Mouse (Mus musculus): ENCODE measurements around the gene Tmem86b. TPM values are rescaled to one million over a fixed set of nuclear protein-coding genes. Genes with fewer than 3 reads are reported as not detected.

The Tmem86b gene
- polyA plus RNA-seq (2017; shearing (Covaris generic)) = 12.0 TPM

DNA sequence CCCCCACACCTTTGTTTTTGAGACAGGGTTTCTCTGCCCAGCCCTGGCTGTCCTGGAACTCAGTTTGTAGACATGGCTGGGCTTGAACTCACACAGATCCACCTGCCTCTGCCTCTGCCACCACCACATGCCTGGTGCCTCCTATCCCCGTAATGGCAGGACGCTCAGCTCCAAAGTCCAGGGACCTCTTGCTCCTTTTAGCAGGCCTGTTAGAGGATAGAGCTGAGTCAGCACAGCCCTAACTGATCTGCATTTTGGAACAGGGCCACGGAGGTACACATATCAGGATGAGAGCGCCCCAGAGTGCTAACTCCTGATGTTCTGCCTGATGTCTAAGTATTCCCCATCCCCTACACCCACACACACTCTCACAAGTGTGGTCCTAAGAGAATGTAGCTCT, at the start of gene Tmem86b:
Gene Tmem86b (minus strand): TSS at position 392 of the 400 bp plus-strand sequence.

DNA sequence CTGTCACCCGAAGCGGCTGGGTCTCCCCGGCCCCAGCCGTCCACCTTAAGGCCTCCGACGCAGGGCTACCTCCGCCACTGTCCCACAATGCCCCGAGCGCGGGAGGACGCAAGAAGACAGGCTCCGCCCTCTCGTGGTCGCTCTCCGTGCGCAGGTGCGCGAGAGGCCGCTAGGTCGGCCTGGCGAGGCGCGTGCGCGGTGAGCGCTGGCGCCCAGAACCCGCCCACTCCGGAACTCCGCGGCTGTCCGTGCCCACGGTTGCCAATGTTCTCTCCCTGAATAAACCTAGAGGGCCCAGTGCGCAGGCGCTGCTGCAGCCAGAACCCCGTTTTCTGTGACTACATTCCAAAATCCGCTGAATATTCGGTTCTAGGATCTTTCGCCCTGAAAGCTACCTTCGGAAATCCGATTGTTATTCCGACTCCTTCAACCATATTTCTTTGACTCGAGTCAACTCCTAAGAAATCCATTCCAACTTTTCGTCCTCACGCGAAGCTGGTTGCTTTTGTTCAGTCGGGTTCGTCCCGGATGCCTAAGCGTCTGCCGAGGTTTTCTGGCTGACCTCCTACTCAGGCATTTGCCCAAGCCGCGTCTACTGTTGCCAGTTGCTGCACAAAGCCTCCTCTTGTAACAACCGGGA, 27.8 kb upstream of the Tmem86b start, which contains the start of gene Ppp6r1:
Gene Ppp6r1 (minus strand): TSS at position 108 of the 640 bp plus-strand sequence.

DNA sequence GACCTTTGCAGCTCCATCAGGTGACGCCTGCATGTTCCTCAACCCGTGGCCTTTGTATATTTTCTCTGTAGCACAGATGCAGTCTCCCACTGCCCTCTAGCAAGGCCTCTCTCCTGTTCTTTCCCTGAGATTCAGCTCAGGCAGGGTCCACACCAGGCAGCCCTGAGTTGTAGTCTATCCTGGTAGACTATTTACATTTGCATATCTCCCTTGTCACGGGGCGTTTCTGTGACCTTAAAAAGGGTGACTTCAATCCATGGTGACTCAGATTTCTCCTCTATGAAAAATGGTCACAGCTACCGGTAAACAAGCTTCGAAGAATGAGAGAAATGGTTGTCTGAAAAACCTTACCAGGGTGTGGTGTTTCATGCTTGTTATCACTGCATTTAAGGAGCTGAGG, 27.3 kb downstream of the Tmem86b start, which contains the start of gene Ptprh:
Gene Ptprh (minus strand): TSS at position 169 of the 400 bp plus-strand sequence.

Other genes starting within 250 kb of the Tmem86b start
- gene Gp6, start 233.7 kb downstream of the Tmem86b start, polyA plus RNA-seq (2017; shearing (Covaris generic)) = not detected
- 4.1 TPM for gene Rdh13, start 185.8 kb downstream of the Tmem86b start, polyA plus RNA-seq (2017; shearing (Covaris generic))
- gene Eps8l1, start 170.7 kb downstream of the Tmem86b start, polyA plus RNA-seq (2017; shearing (Covaris generic)) = 10.6 TPM
- gene Ppp1r12c, start 129.7 kb downstream of the Tmem86b start, polyA plus RNA-seq (2017; shearing (Covaris generic)) = 228 TPM
- 2.4 TPM for gene Tnnt1, start 115.0 kb downstream of the Tmem86b start, polyA plus RNA-seq (2017; shearing (Covaris generic))
- not detected for gene Tnni3, start 107.2 kb downstream of the Tmem86b start, polyA plus RNA-seq (2017; shearing (Covaris generic))
- 0.34 TPM for gene Dnaaf3, start 99.0 kb downstream of the Tmem86b start, polyA plus RNA-seq (2017; shearing (Covaris generic))
- gene Syt5, start 83.9 kb downstream of the Tmem86b start, polyA plus RNA-seq (2017; shearing (Covaris generic)) = 0.21 TPM
- not detected for gene Ptprh, start 27.4 kb downstream of the Tmem86b start, polyA plus RNA-seq (2017; shearing (Covaris generic))
- gene Ppp6r1, start 27.6 kb upstream of the Tmem86b start, polyA plus RNA-seq (2017; shearing (Covaris generic)) = 235 TPM
- gene Hspbp1, start 53.6 kb upstream of the Tmem86b start, polyA plus RNA-seq (2017; shearing (Covaris generic)) = 60.7 TPM
- not detected for gene Brsk1, start 59.2 kb upstream of the Tmem86b start, polyA plus RNA-seq (2017; shearing (Covaris generic))
- gene Tmem150b, start 93.8 kb upstream of the Tmem86b start, polyA plus RNA-seq (2017; shearing (Covaris generic)) = not detected
- 33.0 TPM for gene Kmt5c, start 108.7 kb upstream of the Tmem86b start, polyA plus RNA-seq (2017; shearing (Covaris generic))
- gene Cox6b2, start 121.7 kb upstream of the Tmem86b start, polyA plus RNA-seq (2017; shearing (Covaris generic)) = 1.7 TPM
- not detected for gene Fam71e2, start 139.9 kb upstream of the Tmem86b start, polyA plus RNA-seq (2017; shearing (Covaris generic))
- not detected for gene Il11, start 151.4 kb upstream of the Tmem86b start, polyA plus RNA-seq (2017; shearing (Covaris generic))
- not detected for gene Tmem190, start 151.5 kb upstream of the Tmem86b start, polyA plus RNA-seq (2017; shearing (Covaris generic))
- 7.3 TPM for gene Tmem238, start 158.2 kb upstream of the Tmem86b start, polyA plus RNA-seq (2017; shearing (Covaris generic))
- gene Rpl28, start 161.5 kb upstream of the Tmem86b start, polyA plus RNA-seq (2017; shearing (Covaris generic)) = 251 TPM
- gene Ube2s, start 181.2 kb upstream of the Tmem86b start, polyA plus RNA-seq (2017; shearing (Covaris generic)) = 295 TPM
- gene Shisa7, start 213.3 kb upstream of the Tmem86b start, polyA plus RNA-seq (2017; shearing (Covaris generic)) = 0.91 TPM
- gene Isoc2b, start 238.8 kb upstream of the Tmem86b start, polyA plus RNA-seq (2017; shearing (Covaris generic)) = 8.8 TPM
- gene Isoc2a, start 245.7 kb upstream of the Tmem86b start, polyA plus RNA-seq (2017; shearing (Covaris generic)) = 0.60 TPM